Mouse (Mus musculus) liver, postnatal 0 days (tissue): Measurements from ENCODE around the gene Pamr1. TPM values are rescaled to one million over a fixed set of nuclear protein-coding genes. Genes with fewer than 3 reads are reported as not detected.

Source experiments
- ATAC-seq: fragments of 200-750 bp; cut with Nextera tagmentation; 2 replicates; pipeline ENCODE4 v1.8.0; 2017; ENCODE audit warnings: mild to moderate bottlenecking, moderate library complexity
- DNase-seq: peaks from one replicate; pipeline ENCODE4 v3.0.0-alpha.2; 2016
- H3K27ac ChIP-seq: fragments of 300-500 bp; sonication (generic); 2 replicates; pipeline ENCODE4 v1.5.1; 2014; ENCODE audit warnings: antibody characterized with exemption, moderate library complexity, mild to moderate bottlenecking, low read depth
- H3K27me3 ChIP-seq: fragments of 300-500 bp; sonication (generic); 2 replicates; pipeline ENCODE4 v1.6.1; 2014; ENCODE audit warnings: low read length, control low read depth, mixed read lengths; ENCODE audit not compliant: insufficient read depth
- H3K36me3 ChIP-seq: fragments of 300-500 bp; sonication (generic); replicated peaks from 2 replicates; pipeline ENCODE4 v1.6.1; 2014; ENCODE audit warnings: mild to moderate bottlenecking, control low read depth, low read length, moderate library complexity, mixed read lengths; ENCODE audit not compliant: insufficient read depth
- H3K4me1 ChIP-seq: fragments of 300-500 bp; sonication (generic); 2 replicates; pipeline ENCODE4 v1.6.1; 2014; ENCODE audit warnings: antibody characterized with exemption, mild to moderate bottlenecking, control low read depth; ENCODE audit not compliant: insufficient read depth
- H3K4me2 ChIP-seq: fragments of 300-500 bp; sonication (generic); 2 replicates; pipeline ENCODE4 v1.6.1; 2014; ENCODE audit warnings: low read depth, mild to moderate bottlenecking, low read length, moderate library complexity, mixed read lengths
- H3K4me3 ChIP-seq: fragments of 300-500 bp; sonication (generic); 2 replicates; pipeline ENCODE4 v1.5.1; 2014; ENCODE audit warnings: low read depth, low read length
- H3K9ac ChIP-seq: fragments of 300-500 bp; sonication (generic); replicated peaks from 2 replicates; pipeline ENCODE4 v1.6.1; 2014; ENCODE audit warnings: mild to moderate bottlenecking, moderate library complexity
- H3K9me3 ChIP-seq: fragments of 300-500 bp; sonication (generic); 2 replicates; pipeline ENCODE4 v1.6.1; 2016; ENCODE audit warnings: mild to moderate bottlenecking, control low read depth, low read length, mixed read lengths
- CTCF ChIP-seq: sonication (generic); IDR thresholded peaks from 2 replicates; pipeline ENCODE4 v1.5.1; 2016; ENCODE audit warnings: antibody characterized with exemption, low read depth
- EP300 ChIP-seq: IDR thresholded peaks from 2 replicates; pipeline ENCODE4 v1.6.1; 2016; ENCODE audit warnings: antibody characterized with exemption, low read depth, mild to moderate bottlenecking
- WGBS: fragments of 180-500 bp; shearing (Covaris S2); extraction: QIAGEN DNeasy Blood & Tissue Kit; methylation state at CpG from one replicate; pipeline ENCODE4 v1.1.7; 2014; ENCODE audit not compliant: insufficient replicate concordance; 5-methylcytosine and 5-hydroxymethylcytosine counted together
- polyA plus RNA-seq: library from polyadenylated mRNA; unstranded; fragments of >200 nt; fragmentation: Nextera tagmentation; extraction: Ambion mirVana; gene quantifications from 2 replicates; pipeline ENCODE4 v1.2.1, GENCODE M21; 2015

Pamr1 gene
- polyA plus RNA-seq, 1 experiment from 2014 or later = 6.2 TPM

GRCm38 (mm10) chr2:102663865-102664264, 114.1 kb downstream of the Pamr1 start:
- H3K27me3 ChIP-seq = peaks cover 42% of the 10 kb centered on the region
- no peak overlapping the region for H3K9ac ChIP-seq
- TF ChIP-seq CTCF = no peak
- TF ChIP-seq EP300 = no peak
- no peak overlapping the region for H3K4me2 ChIP-seq
- H3K4me1 ChIP-seq = no peaks in the 10 kb centered on the region
- no peaks in the 10 kb centered on the region for H3K36me3 ChIP-seq
- WGBS = 68% methylated on average over 3 of the region's 3 CpGs
- DNase-seq = no peak
- no peak overlapping the region for H3K27ac ChIP-seq
- ATAC-seq = no peak
- H3K4me3 ChIP-seq = no peak overlapping the region
- no peaks in the 10 kb centered on the region for H3K9me3 ChIP-seq

GRCm38 (mm10) chr2:102667981-102668380, 118.2 kb downstream of the Pamr1 start:
- H3K36me3 ChIP-seq = no peaks in the 10 kb centered on the region
- H3K4me1 ChIP-seq = no peaks in the 10 kb centered on the region
- no peaks in the 10 kb centered on the region for H3K9me3 ChIP-seq
- no peak overlapping the region for H3K9ac ChIP-seq
- WGBS = 57% methylated on average over 6 of the region's 6 CpGs
- no peak overlapping the region for H3K4me3 ChIP-seq
- TF ChIP-seq EP300 (no peak), CTCF (no peak)
- 0 out of 2 replicates have a peak, but pooled peaks cover 7% of the 10 kb centered on the region for H3K27me3 ChIP-seq
- ATAC-seq (no peak), DNase-seq (no peak)
- no peak overlapping the region for H3K27ac ChIP-seq
- H3K4me2 ChIP-seq = no peak overlapping the region

GRCm38 (mm10) chr2:102669580-102669979, 119.8 kb downstream of the Pamr1 start:
- Histone ChIP-seq H3K9ac (no peak overlapping the region), H3K27ac (no peak overlapping the region), H3K4me3 (no peak overlapping the region), H3K4me2 (no peak overlapping the region), H3K27me3 (0 out of 2 replicates have a peak, but pooled peaks cover 3% of the 10 kb centered on the region), H3K9me3 (no peaks in the 10 kb centered on the region), H3K36me3 (no peaks in the 10 kb centered on the region), H3K4me1 (no peaks in the 10 kb centered on the region)
- ATAC-seq (no peak), DNase-seq (no peak)
- 20% methylated on average over 6 of the region's 6 CpGs for WGBS
- TF ChIP-seq EP300 = no peak
- TF ChIP-seq CTCF = no peak

GRCm38 (mm10) chr2:102674582-102674981, 124.8 kb downstream of the Pamr1 start:
- no peak overlapping the region for H3K27ac ChIP-seq
- TF ChIP-seq CTCF (no peak), EP300 (no peak)
- 60% methylated on average over 2 of the region's 2 CpGs for WGBS

GRCm38 (mm10) chr2:102675275-102675674, 125.5 kb downstream of the Pamr1 start:
- no peak for ATAC-seq
- no peak overlapping the region for H3K4me3 ChIP-seq
- H3K4me2 ChIP-seq = no peak overlapping the region
- H3K36me3 ChIP-seq = no peaks in the 10 kb centered on the region
- no peak overlapping the region for H3K9ac ChIP-seq
- 0 out of 2 replicates have a peak, but pooled peaks cover 3% of the 10 kb centered on the region for H3K27me3 ChIP-seq
- peak; percentile 70 for DNase-seq
- 66% methylated on average over 6 of the region's 6 CpGs for WGBS
- H3K9me3 ChIP-seq = no peaks in the 10 kb centered on the region
- no peak overlapping the region for H3K27ac ChIP-seq
- H3K4me1 ChIP-seq = no peaks in the 10 kb centered on the region
- no peak for TF ChIP-seq EP300
- peak; percentile 75 for TF ChIP-seq CTCF

More at GRCm38 (mm10) chr2:102674582-102674981, 124.8 kb downstream of the Pamr1 start:
- no peak overlapping the region for H3K4me3 ChIP-seq
- ATAC-seq (no peak), DNase-seq (no peak)
- H3K9me3 ChIP-seq = no peaks in the 10 kb centered on the region
- H3K4me1 ChIP-seq = no peaks in the 10 kb centered on the region
- H3K4me2 ChIP-seq = no peak overlapping the region
- 0 out of 2 replicates have a peak, but pooled peaks cover 3% of the 10 kb centered on the region for H3K27me3 ChIP-seq
- no peak overlapping the region for H3K9ac ChIP-seq
- no peaks in the 10 kb centered on the region for H3K36me3 ChIP-seq

- no peaks in the 10 kb centered on the region for H3K4me1 ChIP-seq
- TF ChIP-seq CTCF (no peak), EP300 (no peak)
- no peak overlapping the region for H3K9ac ChIP-seq
- no peaks in the 10 kb centered on the region for H3K36me3 ChIP-seq
- H3K4me3 ChIP-seq = no peak overlapping the region
- no peak overlapping the region for H3K4me2 ChIP-seq
- DNase-seq (no peak), ATAC-seq (no peak)
- H3K27ac ChIP-seq = no peak overlapping the region
- no peaks in the 10 kb centered on the region for H3K27me3 ChIP-seq
- no peaks in the 10 kb centered on the region for H3K9me3 ChIP-seq
- WGBS = 86% methylated on average over 9 of the region's 9 CpGs
These were observed 127.0 kb downstream of the Pamr1 start for GRCm38 (mm10) chr2:102676716-102677312.
